Mouse (Mus musculus): ENCODE measurements around the gene Ttc32. TPM values are rescaled to one million over a fixed set of nuclear protein-coding genes. Genes with fewer than 3 reads are reported as not detected.

The Ttc32 gene
- 8.7 TPM for polyA plus RNA-seq (2017; shearing (Covaris generic))

GRCm38 (mm10) chr12:9029888-9030723 lies at the start of gene Ttc32:
Ttc32 (plus strand) TSS chr12:9029997.

Other genes with a start within 250 kb of the Ttc32 start
- gene Laptm4a, start 108.3 kb upstream of the Ttc32 start, polyA plus RNA-seq (2017; shearing (Covaris generic)) = 103 TPM
- not detected for gene Matn3, start 82.1 kb upstream of the Ttc32 start, polyA plus RNA-seq (2017; shearing (Covaris generic))
- gene Wdr35, start 56.1 kb upstream of the Ttc32 start, polyA plus RNA-seq (2017; shearing (Covaris generic)) = 0.53 TPM

Data from naive thymus-derived CD4-positive, alpha-beta T cell, adult 5 months (primary cell).